Mouse (Mus musculus) heart, adult 2 months (tissue): ENCODE measurements around the gene C1s1.

Source experiments
- CTCF ChIP-seq: fragments of 200-600 bp; IDR thresholded peaks from 2 replicates; pipeline ENCODE4 v1.8.1; 2022; ENCODE audit warnings: antibody characterized with exemption, mild to moderate bottlenecking, moderate library complexity
- EP300 ChIP-seq: fragments of 200-500 bp; IDR thresholded peaks from 2 replicates; pipeline ENCODE4 v1.6.1; 2011; ENCODE audit warnings: low read depth, low read length, control low read depth; ENCODE audit not compliant: insufficient read depth
- POLR2A ChIP-seq: fragments of 200-500 bp; IDR thresholded peaks from 2 replicates; pipeline ENCODE4 v1.6.1; 2011; ENCODE audit warnings: mild to moderate bottlenecking, low read depth, low read length, control low read depth; ENCODE audit not compliant: insufficient read depth

DNA sequence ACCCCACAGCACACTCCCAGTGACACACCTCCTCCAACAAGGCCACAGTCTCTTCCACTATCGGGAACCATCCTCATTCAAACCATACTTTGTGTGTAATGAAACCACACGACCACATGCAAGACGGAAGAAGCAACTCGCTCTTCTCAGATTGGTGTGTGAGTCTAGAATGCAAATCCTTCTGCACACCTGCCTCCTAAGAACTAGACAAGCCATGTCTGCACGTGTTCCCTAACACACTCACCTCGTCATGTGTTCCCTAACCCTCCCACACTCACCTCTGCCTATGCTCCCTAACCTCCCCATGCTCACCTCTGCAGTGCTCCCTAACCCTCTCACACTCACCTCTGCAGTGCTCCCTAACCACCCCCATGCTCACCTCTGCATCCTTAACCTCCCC lies 50.7 kb downstream of the C1s1 start:
- TF ChIP-seq CTCF (no peak), EP300 (no peak), POLR2A (no peak)
